ENCODE assay signal across 8 mouse cellular contexts in the genomic region with DNA sequence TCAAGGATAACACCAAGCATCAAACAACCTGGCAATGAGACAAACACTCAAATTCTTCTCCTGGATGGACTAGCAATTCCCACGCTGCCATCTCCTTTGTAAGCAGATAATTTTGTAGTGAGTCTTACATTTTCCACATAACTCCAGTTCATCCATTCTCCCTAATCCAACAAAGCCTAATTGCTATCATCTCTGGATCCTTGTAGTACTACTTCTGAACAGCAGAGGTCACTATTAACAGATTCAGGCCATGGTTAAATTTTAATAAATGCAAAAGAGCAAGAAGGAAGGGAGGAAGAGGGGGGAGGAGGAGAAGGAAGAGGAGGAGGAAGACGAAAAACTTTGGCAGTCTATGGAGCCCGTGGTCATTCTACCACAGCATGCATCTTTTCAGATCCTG.
DNase-seq lines count a peak whose midpoint lies in the region; ATAC-seq lines count a peak whose summit lies in the region.

No protein-coding gene starts in this region.

- H3K27ac ChIP-seq in midbrain, embryonic 14.5 days (replicated peaks; ENCODE audit: low read depth, low read length), result no peak overlapping the region
- H3K27ac ChIP-seq in midbrain, embryonic 13.5 days, result no peak overlapping the region

- no peak overlapping the region for H3K4me3 ChIP-seq in midbrain, embryonic 14.5 days (replicated peaks; ENCODE audit: low read depth, low read length)
- H3K4me3 ChIP-seq in midbrain, embryonic 13.5 days (replicated peaks), result no peak overlapping the region

- H3K9me3 ChIP-seq in midbrain, embryonic 14.5 days (ENCODE audit: control insufficient read depth, low read length), result no peaks in the 10 kb centered on the region
- no peaks in the 10 kb centered on the region for H3K9me3 ChIP-seq in midbrain, embryonic 13.5 days

- H3K4me2 ChIP-seq in midbrain, embryonic 14.5 days (ENCODE audit: low read length), result no peak overlapping the region
- no peak overlapping the region for H3K4me2 ChIP-seq in midbrain, embryonic 13.5 days (replicated peaks)

- H3K9ac ChIP-seq in midbrain, embryonic 14.5 days (replicated peaks; ENCODE audit: low read length), result no peak overlapping the region
- no peak overlapping the region for H3K9ac ChIP-seq in midbrain, embryonic 13.5 days (replicated peaks)

- 43% methylated on average over 3 of the region's 3 CpGs for WGBS in midbrain, embryonic 14.5 days
- WGBS in midbrain, embryonic 13.5 days, result 37% methylated on average over 3 of the region's 3 CpGs

- no peaks in the 10 kb centered on the region for H3K4me1 ChIP-seq in midbrain, embryonic 14.5 days (ENCODE audit: control insufficient read depth, insufficient read depth, low read length)
- H3K4me1 ChIP-seq in midbrain, embryonic 13.5 days (replicated peaks), result peaks cover 3% of the 10 kb centered on the region; the same call in 1 of the 2 replicates

- DNase-seq in kidney, adult 18-20 months, result peak; percentile 3
- DNase-seq in kidney, postnatal 10 days, result no peak
- peak; percentile 75 for DNase-seq in midbrain, embryonic 14.5 days
- DNase-seq in retina, postnatal 1 day, result peak; percentile 90
- no peak for DNase-seq in right cerebral cortex, postnatal 36 days (ENCODE audit: low spot score in 2 of 2)
- DNase-seq in frontal cortex, postnatal 14 days (ENCODE audit: low spot score in 2 of 2), result no peak

- H3K27me3 ChIP-seq in midbrain, embryonic 14.5 days (ENCODE audit: control insufficient read depth, insufficient read depth, low read length), result no peaks in the 10 kb centered on the region
- no peaks in the 10 kb centered on the region for H3K27me3 ChIP-seq in midbrain, embryonic 13.5 days

- no peaks in the 10 kb centered on the region for H3K36me3 ChIP-seq in midbrain, embryonic 14.5 days (ENCODE audit: control insufficient read depth, insufficient read depth, low read length)
- H3K36me3 ChIP-seq in midbrain, embryonic 13.5 days, result no peaks in the 10 kb centered on the region

- ATAC-seq in midbrain, embryonic 14.5 days (ENCODE audit: low FRiP score, low TSS enrichment), result no peak
- ATAC-seq in midbrain, embryonic 13.5 days, result no peak
- peak; percentile 73 for ATAC-seq in common myeloid progenitor, adult 5-6 weeks (replicated peaks; ENCODE audit: low read depth, poor library complexity, severe bottlenecking)

Comparison
In these comparisons a context has a peak if more than half of its experiments do, and no peak if none do; other contexts are left out.
1. DNase-seq: peak in kidney, adult 18-20 months (single experiment), midbrain, embryonic 14.5 days (single experiment) and retina, postnatal 1 day (single experiment); none in kidney, postnatal 10 days (single experiment), right cerebral cortex, postnatal 36 days (0 of 2) and frontal cortex, postnatal 14 days (0 of 2).